Mouse (Mus musculus) embryonic facial prominence, embryonic 11.5 days (tissue): ENCODE results near the gene Prss40. TPM values are rescaled to one million over a fixed set of nuclear protein-coding genes. Genes with fewer than 3 reads are reported as not detected.
"Not testable (repeated sequence)": the region's sequence is repeated elsewhere in the genome, so short reads cannot be mapped to it uniquely, and the experiment has no call there.

Source experiments
- ATAC-seq: fragments of 200-750 bp; cut with Nextera tagmentation; replicated peaks from 2 replicates; pipeline ENCODE4 v1.8.0; 2017; ENCODE audit warnings: low read depth; ENCODE audit not compliant: insufficient number of reproducible peaks, low FRiP score, low TSS enrichment
- DNase-seq: peaks from one replicate; pipeline ENCODE4 v3.0.0-alpha.2; 2015; ENCODE audit warnings: low spot score
- H3K27ac ChIP-seq: fragments of 300-500 bp; sonication (generic); replicated peaks from 2 replicates; pipeline ENCODE4 v1.5.1; 2014; ENCODE audit warnings: mild to moderate bottlenecking, low read depth, low read length, control low read depth
- H3K27me3 ChIP-seq: fragments of 300-500 bp; sonication (generic); 2 replicates; pipeline ENCODE4 v1.6.1; 2014; ENCODE audit warnings: mild to moderate bottlenecking, low read length, moderate library complexity, mixed read lengths; ENCODE audit not compliant: control insufficient read depth, insufficient read depth
- H3K36me3 ChIP-seq: fragments of 300-500 bp; sonication (generic); replicated peaks from 2 replicates; pipeline ENCODE4 v1.6.1; 2014; ENCODE audit warnings: low read depth, mild to moderate bottlenecking, low read length, moderate library complexity, mixed read lengths; ENCODE audit not compliant: control insufficient read depth, insufficient read depth
- H3K4me1 ChIP-seq: fragments of 300-500 bp; sonication (generic); 2 replicates; pipeline ENCODE4 v1.6.1; 2014; ENCODE audit warnings: low read length, mixed read lengths; ENCODE audit not compliant: control insufficient read depth, insufficient read depth
- H3K4me2 ChIP-seq: fragments of 300-500 bp; sonication (generic); 2 replicates; pipeline ENCODE4 v1.6.1; 2014; ENCODE audit warnings: low read depth, mild to moderate bottlenecking, control low read depth, low read length, moderate library complexity
- H3K4me3 ChIP-seq: fragments of 300-500 bp; sonication (generic); 2 replicates; pipeline ENCODE4 v1.5.1; 2014; ENCODE audit warnings: low read depth, low read length, control low read depth
- H3K9ac ChIP-seq: fragments of 300-500 bp; sonication (generic); replicated peaks from 2 replicates; pipeline ENCODE4 v1.6.1; 2014; ENCODE audit warnings: mild to moderate bottlenecking, control low read depth, low read length
- H3K9me3 ChIP-seq: fragments of 300-500 bp; sonication (generic); replicated peaks from 2 replicates; pipeline ENCODE4 v1.6.1; 2016; ENCODE audit warnings: mild to moderate bottlenecking, low read length, inconsistent platforms, mixed read lengths; ENCODE audit not compliant: control insufficient read depth
- WGBS: fragments of 180-500 bp; shearing (Covaris S2); extraction: QIAGEN DNeasy Blood & Tissue Kit; methylation state at CpG from one replicate; pipeline ENCODE4 v1.1.7; 2014; 5-methylcytosine and 5-hydroxymethylcytosine counted together
- polyA plus RNA-seq: library from polyadenylated mRNA; unstranded; fragments of >200 nt; fragmentation: Nextera tagmentation; extraction: Ambion mirVana; gene quantifications from 2 replicates; pipeline ENCODE4 v1.2.1, GENCODE M21; 2014

Prss40 gene
- polyA plus RNA-seq, 1 experiment from 2014 or later, result not detected

GRCm38 (mm10) chr1:34553690-34554089, 7.1 kb downstream of the Prss40 start:
- Histone ChIP-seq H3K4me3 (no peak overlapping the region), H3K36me3 (no peaks in the 10 kb centered on the region), H3K27me3 (no peaks in the 10 kb centered on the region), H3K4me2 (no peak overlapping the region), H3K27ac (no peak overlapping the region), H3K9me3 (no peaks in the 10 kb centered on the region), H3K9ac (no peak overlapping the region), H3K4me1 (no peaks in the 10 kb centered on the region)
- ATAC-seq (no peak), DNase-seq (no peak)
- whole genome bisulfite sequencing, result 92% methylated on average over 1 of the region's 1 CpGs

- no peak overlapping the region for H3K4me3 ChIP-seq
- WGBS, result 77% methylated on average over 1 of the region's 1 CpGs
- ATAC-seq (no peak), DNase-seq (no peak)
- H3K9ac ChIP-seq, result no peak overlapping the region
- no peak overlapping the region for H3K27ac ChIP-seq
- H3K27me3 ChIP-seq, result no peaks in the 10 kb centered on the region
- no peaks in the 10 kb centered on the region for H3K36me3 ChIP-seq
- H3K9me3 ChIP-seq, result no peaks in the 10 kb centered on the region
- H3K4me2 ChIP-seq, result no peak overlapping the region
- H3K4me1 ChIP-seq, result no peaks in the 10 kb centered on the region
Measured at GRCm38 (mm10) chr1:34547074-34547473, 13.7 kb downstream of the Prss40 start.

GRCm38 (mm10) chr1:34536767-34537485, 23.8 kb downstream of the Prss40 start:
- Histone ChIP-seq H3K4me1 (no peaks in the 10 kb centered on the region; the same call in 1 of the 2 replicates), H3K27ac (no peak overlapping the region), H3K4me3 (no peak overlapping the region), H3K4me2 (peak overlapping the region; percentile 22; the same call in 1 of the 2 replicates), H3K27me3 (peaks cover 20% of the 10 kb centered on the region), H3K9me3 (no peaks in the 10 kb centered on the region), H3K9ac (no peak overlapping the region), H3K36me3 (no peaks in the 10 kb centered on the region)
- DNase-seq, result peak; percentile 36
- ATAC-seq, result peak; percentile 65; the same call in 1 of the 2 replicates
- WGBS, result 3% methylated on average over 16 of the region's 16 CpGs

GRCm38 (mm10) chr1:34536291-34536766, 24.4 kb downstream of the Prss40 start:
- H3K36me3 ChIP-seq, result no peaks in the 10 kb centered on the region
- H3K27ac ChIP-seq, result no peak overlapping the region
- no peak for DNase-seq
- WGBS, result under 1% methylated on average over 14 of the region's 14 CpGs
- H3K9ac ChIP-seq, result no peak overlapping the region
- H3K4me3 ChIP-seq, result no peak overlapping the region
- peaks cover 20% of the 10 kb centered on the region for H3K27me3 ChIP-seq
- no peak for ATAC-seq
- no peaks in the 10 kb centered on the region; the same call in 1 of the 2 replicates for H3K4me1 ChIP-seq
- H3K4me2 ChIP-seq, result no peak overlapping the region; the same call in 1 of the 2 replicates
- no peaks in the 10 kb centered on the region for H3K9me3 ChIP-seq

- peaks cover 20% of the 10 kb centered on the region for H3K27me3 ChIP-seq
- not testable (repeated sequence) for H3K4me1 ChIP-seq, H3K4me2 ChIP-seq, ATAC-seq, H3K4me3 ChIP-seq, H3K9me3 ChIP-seq, H3K36me3 ChIP-seq, DNase-seq, H3K27ac ChIP-seq, H3K9ac ChIP-seq
- 20% methylated on average over 5 of the region's 7 CpGs for WGBS
Measured at GRCm38 (mm10) chr1:34535043-34535698, 25.6 kb downstream of the Prss40 start, which contains the start of gene Cfc1. Gene Cfc1 (plus strand): TSS chr1:34535648.

- ATAC-seq, H3K27ac ChIP-seq, DNase-seq, H3K4me2 ChIP-seq, H3K9me3 ChIP-seq, H3K4me3 ChIP-seq, H3K9ac ChIP-seq, H3K4me1 ChIP-seq, H3K36me3 ChIP-seq: not testable (repeated sequence)
- peaks cover 20% of the 10 kb centered on the region for H3K27me3 ChIP-seq
- WGBS, result 57% methylated on average over 3 of the region's 3 CpGs
Measured at GRCm38 (mm10) chr1:34534574-34534973, 26.2 kb downstream of the Prss40 start.

- no peaks in the 10 kb centered on the region for H3K4me1 ChIP-seq
- DNase-seq (no peak), ATAC-seq (no peak)
- 85% methylated on average over 3 of the region's 3 CpGs for WGBS
- no peaks in the 10 kb centered on the region for H3K36me3 ChIP-seq
- H3K27ac ChIP-seq, result no peak overlapping the region
- no peaks in the 10 kb centered on the region for H3K9me3 ChIP-seq
- no peak overlapping the region for H3K4me3 ChIP-seq
- H3K4me2 ChIP-seq, result no peak overlapping the region
- no peak overlapping the region for H3K9ac ChIP-seq
- no peaks in the 10 kb centered on the region; the same call in 1 of the 2 replicates for H3K27me3 ChIP-seq
Measured at GRCm38 (mm10) chr1:34523647-34524046, 37.1 kb downstream of the Prss40 start.

- Histone ChIP-seq H3K4me1 (no peaks in the 10 kb centered on the region), H3K27ac (no peak overlapping the region), H3K27me3 (no peaks in the 10 kb centered on the region; the same call in 1 of the 2 replicates), H3K4me2 (no peak overlapping the region), H3K36me3 (no peaks in the 10 kb centered on the region), H3K9ac (no peak overlapping the region), H3K9me3 (no peaks in the 10 kb centered on the region), H3K4me3 (no peak overlapping the region)
- DNase-seq (no peak), ATAC-seq (no peak)
- 84% methylated on average over 3 of the region's 3 CpGs for WGBS
Measured at GRCm38 (mm10) chr1:34522850-34523244, 37.9 kb downstream of the Prss40 start.
